Comparison of ENCODE assay signal across 18 mouse cellular contexts in the genomic region with DNA sequence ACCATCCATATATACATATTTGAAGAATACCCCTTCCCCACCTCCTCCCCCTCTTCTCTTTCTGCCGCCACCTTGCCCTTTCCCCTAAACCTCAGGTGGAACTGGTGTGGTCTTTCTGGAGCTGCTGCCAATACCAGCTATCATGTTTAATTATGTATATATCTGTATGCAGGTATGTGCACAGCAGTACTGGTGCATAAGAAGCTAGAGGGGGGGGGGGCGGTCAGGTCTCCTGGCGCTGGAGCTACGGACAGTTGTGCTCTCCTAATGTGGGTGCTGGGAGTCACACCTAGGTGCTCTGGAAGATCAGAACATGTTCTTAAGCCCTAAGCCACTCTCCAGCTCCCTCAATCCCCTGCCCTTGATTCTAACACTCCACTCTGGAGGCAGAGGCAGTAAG. TPM values are rescaled to one million over a fixed set of nuclear protein-coding genes. Genes with fewer than 3 reads are reported as not detected.
DNase-seq lines count a peak whose midpoint lies in the region; ATAC-seq lines count a peak whose summit lies in the region.
"Had no signal": no experiment of that assay in that cellular context is flagged by ENCODE, and none has a peak within 500 bp of the region (broad histone marks: within the 10 kb centered on the region; RNA-seq: fewer than 3 reads in every experiment).

No protein-coding gene starts in this region.

- peaks cover 7% of the 10 kb centered on the region; the same call in 1 of the 2 replicates for H3K4me1 ChIP-seq in kidney, embryonic 16.5 days (ENCODE audit: insufficient read depth, low read length)
- H3K4me1 ChIP-seq in intestine, embryonic 15.5 days (replicated peaks), result 0 out of 2 replicates have a peak, but pooled peaks cover 4% of the 10 kb centered on the region
- no peaks in the 10 kb centered on the region for H3K4me1 ChIP-seq in intestine, embryonic 16.5 days (ENCODE audit: control insufficient read depth, insufficient read depth, low read length)
- H3K4me1 ChIP-seq in stomach, embryonic 15.5 days, result peaks cover 4% of the 10 kb centered on the region; the same call in 1 of the 2 replicates
- no peaks in the 10 kb centered on the region for H3K4me1 ChIP-seq in hindbrain, embryonic 13.5 days (replicated peaks)
- H3K4me1 ChIP-seq: forebrain, embryonic 12.5 days had no signal

- H3K27me3 ChIP-seq in kidney, embryonic 16.5 days (ENCODE audit: insufficient read depth, low read length), result peaks cover 8% of the 10 kb centered on the region; the same call in 1 of the 2 replicates
- no peaks in the 10 kb centered on the region for H3K27me3 ChIP-seq in intestine, embryonic 15.5 days (replicated peaks)
- H3K27me3 ChIP-seq in intestine, embryonic 16.5 days (replicated peaks; ENCODE audit: control insufficient read depth, insufficient read depth, low read length), result no peaks in the 10 kb centered on the region
- H3K27me3 ChIP-seq in stomach, embryonic 15.5 days (replicated peaks), result no peaks in the 10 kb centered on the region
- H3K27me3 ChIP-seq in hindbrain, embryonic 13.5 days, result peaks cover 37% of the 10 kb centered on the region

- H3K4me3 ChIP-seq in kidney, embryonic 16.5 days (ENCODE audit: low read length), result no peak overlapping the region
- H3K4me3 ChIP-seq in intestine, embryonic 15.5 days (replicated peaks), result no peak overlapping the region
- no peak overlapping the region for H3K4me3 ChIP-seq in intestine, embryonic 16.5 days (ENCODE audit: low read length)
- no peak overlapping the region for H3K4me3 ChIP-seq in stomach, embryonic 15.5 days (replicated peaks)
- H3K4me3 ChIP-seq in hindbrain, embryonic 13.5 days, result no peak overlapping the region
- H3K4me3 ChIP-seq: embryonic facial prominence, embryonic 13.5 days; forebrain, embryonic 12.5 days; heart, adult 2 months; heart, embryonic 13.5 days had no signal

- DNase-seq in kidney, adult 11 months, result no peak
- DNase-seq: cerebellum, adult 18-20 months; cerebellum, adult 9-11 months; cerebellum, postnatal 36 days; gastrocnemius, postnatal 14 days; heart, adult 2 months; heart, postnatal 36 days had no signal

- ATAC-seq in kidney, embryonic 16.5 days (ENCODE audit: low FRiP score, low TSS enrichment), result 0 out of 2 replicates have a peak, but pooled peaks have one; percentile 39
- ATAC-seq in intestine, embryonic 15.5 days, result peak; percentile 53
- ATAC-seq in intestine, embryonic 16.5 days, result 0 out of 2 replicates have a peak, but pooled peaks have one; percentile 37
- peak; percentile 39; the same call in 1 of the 2 replicates for ATAC-seq in stomach, embryonic 15.5 days (ENCODE audit: insufficient read depth, low FRiP score, low read depth)
- no peak for ATAC-seq in frontal cortex, adult (ENCODE audit: low TSS enrichment)
- no peak for ATAC-seq in hindbrain, embryonic 13.5 days (ENCODE audit: low FRiP score)
- ATAC-seq: forebrain, embryonic 16.5 days had no signal

- no peaks in the 10 kb centered on the region for H3K36me3 ChIP-seq in kidney, embryonic 16.5 days (ENCODE audit: insufficient read depth, low read length)
- H3K36me3 ChIP-seq in intestine, embryonic 15.5 days, result no peaks in the 10 kb centered on the region
- no peaks in the 10 kb centered on the region for H3K36me3 ChIP-seq in intestine, embryonic 16.5 days (ENCODE audit: control insufficient read depth, insufficient read depth, low read length)
- H3K36me3 ChIP-seq in stomach, embryonic 15.5 days, result no peaks in the 10 kb centered on the region
- H3K36me3 ChIP-seq in hindbrain, embryonic 13.5 days, result no peaks in the 10 kb centered on the region
- H3K36me3 ChIP-seq: embryonic facial prominence, embryonic 13.5 days; forebrain, embryonic 12.5 days; heart, embryonic 13.5 days had no signal

- H3K4me2 ChIP-seq in kidney, embryonic 16.5 days (replicated peaks; ENCODE audit: low read depth, low read length), result no peak overlapping the region
- H3K4me2 ChIP-seq in intestine, embryonic 15.5 days (replicated peaks), result no peak overlapping the region
- no peak overlapping the region for H3K4me2 ChIP-seq in intestine, embryonic 16.5 days (ENCODE audit: low read depth, low read length)
- no peak overlapping the region for H3K4me2 ChIP-seq in stomach, embryonic 15.5 days
- H3K4me2 ChIP-seq in hindbrain, embryonic 13.5 days, result no peak overlapping the region
- H3K4me2 ChIP-seq: embryonic facial prominence, embryonic 13.5 days; forebrain, embryonic 12.5 days had no signal

- H3K9me3 ChIP-seq in kidney, embryonic 16.5 days (ENCODE audit: low read length), result no peaks in the 10 kb centered on the region
- H3K9me3 ChIP-seq in intestine, embryonic 15.5 days, result no peaks in the 10 kb centered on the region
- H3K9me3 ChIP-seq in intestine, embryonic 16.5 days (ENCODE audit: control insufficient read depth, low read length), result no peaks in the 10 kb centered on the region
- H3K9me3 ChIP-seq in stomach, embryonic 15.5 days, result no peaks in the 10 kb centered on the region
- H3K9me3 ChIP-seq in hindbrain, embryonic 13.5 days, result no peaks in the 10 kb centered on the region
- H3K9me3 ChIP-seq: embryonic facial prominence, embryonic 13.5 days; forebrain, embryonic 12.5 days; heart, embryonic 13.5 days had no signal

- 59% methylated on average over 4 of the region's 4 CpGs for WGBS in kidney, embryonic 16.5 days
- WGBS in intestine, embryonic 15.5 days, result 63% methylated on average over 4 of the region's 4 CpGs
- 73% methylated on average over 4 of the region's 4 CpGs for WGBS in intestine, embryonic 16.5 days
- WGBS in stomach, embryonic 15.5 days, result 70% methylated on average over 4 of the region's 4 CpGs
- WGBS in hindbrain, embryonic 13.5 days, result 79% methylated on average over 4 of the region's 4 CpGs

- no peak overlapping the region for H3K9ac ChIP-seq in kidney, embryonic 16.5 days (replicated peaks; ENCODE audit: low read length)
- no peak overlapping the region for H3K9ac ChIP-seq in intestine, embryonic 15.5 days
- H3K9ac ChIP-seq in intestine, embryonic 16.5 days (ENCODE audit: low read depth, low read length), result no peak overlapping the region
- H3K9ac ChIP-seq in stomach, embryonic 15.5 days, result no peak overlapping the region
- H3K9ac ChIP-seq in hindbrain, embryonic 13.5 days, result no peak overlapping the region
- H3K9ac ChIP-seq: embryonic facial prominence, embryonic 13.5 days; forebrain, embryonic 12.5 days; heart, embryonic 13.5 days had no signal

- no peak overlapping the region; the same call in 1 of the 2 replicates for H3K27ac ChIP-seq in kidney, embryonic 16.5 days (ENCODE audit: low read length)
- no peak overlapping the region for H3K27ac ChIP-seq in intestine, embryonic 15.5 days
- H3K27ac ChIP-seq in intestine, embryonic 16.5 days (ENCODE audit: low read length), result no peak overlapping the region
- H3K27ac ChIP-seq in stomach, embryonic 15.5 days, result no peak overlapping the region
- no peak overlapping the region for H3K27ac ChIP-seq in hindbrain, embryonic 13.5 days
- H3K27ac ChIP-seq: embryonic facial prominence, embryonic 13.5 days; forebrain, embryonic 12.5 days; heart, adult 2 months; heart, embryonic 13.5 days had no signal

RNA-seq across cellular contexts. Expression of gene Usp10, which starts 13.1 kb away (rescaled TPM):
- 194 and 197 TPM in 2 replicates for polyA plus RNA-seq in kidney, embryonic 16.5 days (2015; fragmentation: Nextera tagmentation; extraction: Ambion mirVana)
- polyA plus RNA-seq in intestine, embryonic 15.5 days (2015; fragmentation: Nextera tagmentation; extraction: Ambion mirVana), result 123 and 136 TPM in 2 replicates
- 124 and 125 TPM in 2 replicates for polyA plus RNA-seq in intestine, embryonic 16.5 days (2015; fragmentation: Nextera tagmentation; extraction: Ambion mirVana)
- 127 and 133 TPM in 2 replicates for polyA plus RNA-seq in stomach, embryonic 15.5 days (2015; fragmentation: Nextera tagmentation; extraction: Ambion mirVana)
- polyA plus RNA-seq in hindbrain, embryonic 13.5 days (2015; fragmentation: Nextera tagmentation; extraction: Ambion mirVana), result 123 and 126 TPM in 2 replicates

RNA-seq across cellular contexts. Expression of gene Gm20388, which starts 13.6 kb away (rescaled TPM):
- polyA plus RNA-seq in kidney, embryonic 16.5 days (2015; fragmentation: Nextera tagmentation; extraction: Ambion mirVana), result 2.9 and 7.7 TPM in 2 replicates
- polyA plus RNA-seq in intestine, embryonic 15.5 days (2015; fragmentation: Nextera tagmentation; extraction: Ambion mirVana), result 3.0 TPM in 1 of 2 replicates, not detected in the other
- 5.8 and 7.1 TPM in 2 replicates for polyA plus RNA-seq in intestine, embryonic 16.5 days (2015; fragmentation: Nextera tagmentation; extraction: Ambion mirVana)
- polyA plus RNA-seq in stomach, embryonic 15.5 days (2015; fragmentation: Nextera tagmentation; extraction: Ambion mirVana), result not detected in 2 replicates
- 1.9 and 4.1 TPM in 2 replicates for polyA plus RNA-seq in hindbrain, embryonic 13.5 days (2015; fragmentation: Nextera tagmentation; extraction: Ambion mirVana)
- polyA plus RNA-seq: embryonic facial prominence, embryonic 13.5 days; forebrain, embryonic 12.5 days; heart, embryonic 13.5 days; heart, postnatal 0 days had no signal

RNA-seq across cellular contexts. Expression of gene Klhl36, which starts 35.0 kb away (rescaled TPM):
- 20.4 and 22.4 TPM in 2 replicates for polyA plus RNA-seq in kidney, embryonic 16.5 days (2015; fragmentation: Nextera tagmentation; extraction: Ambion mirVana)
- polyA plus RNA-seq in intestine, embryonic 15.5 days (2015; fragmentation: Nextera tagmentation; extraction: Ambion mirVana), result 12.4 and 13.8 TPM in 2 replicates
- 11.5 and 12.2 TPM in 2 replicates for polyA plus RNA-seq in intestine, embryonic 16.5 days (2015; fragmentation: Nextera tagmentation; extraction: Ambion mirVana)
- 12.3 and 12.8 TPM in 2 replicates for polyA plus RNA-seq in stomach, embryonic 15.5 days (2015; fragmentation: Nextera tagmentation; extraction: Ambion mirVana)
- 14.6 and 14.8 TPM in 2 replicates for polyA plus RNA-seq in hindbrain, embryonic 13.5 days (2015; fragmentation: Nextera tagmentation; extraction: Ambion mirVana)

RNA-seq across cellular contexts. Expression of gene Cotl1, which starts 56.7 kb away (rescaled TPM):
- polyA plus RNA-seq in kidney, embryonic 16.5 days (2015; fragmentation: Nextera tagmentation; extraction: Ambion mirVana), result 130 and 138 TPM in 2 replicates
- 152 and 167 TPM in 2 replicates for polyA plus RNA-seq in intestine, embryonic 15.5 days (2015; fragmentation: Nextera tagmentation; extraction: Ambion mirVana)
- 248 and 262 TPM in 2 replicates for polyA plus RNA-seq in intestine, embryonic 16.5 days (2015; fragmentation: Nextera tagmentation; extraction: Ambion mirVana)
- polyA plus RNA-seq in stomach, embryonic 15.5 days (2015; fragmentation: Nextera tagmentation; extraction: Ambion mirVana), result 119 and 135 TPM in 2 replicates
- 98.1 and 106 TPM in 2 replicates for polyA plus RNA-seq in hindbrain, embryonic 13.5 days (2015; fragmentation: Nextera tagmentation; extraction: Ambion mirVana)

Comparison
In these comparisons a context has a peak if more than half of its experiments do, and no peak if none do; other contexts are left out.
1. ATAC-seq: peak in kidney, embryonic 16.5 days (single experiment), intestine, embryonic 15.5 days (single experiment), intestine, embryonic 16.5 days (single experiment) and stomach, embryonic 15.5 days (single experiment); none in frontal cortex, adult (single experiment) and hindbrain, embryonic 13.5 days (single experiment).